Mouse (Mus musculus): ENCODE measurements around the gene Rpl13a. TPM values are rescaled to one million over a fixed set of nuclear protein-coding genes. Genes with fewer than 3 reads are reported as not detected.

Gene Rpl13a
- polyA plus RNA-seq, 1 experiment from 2014 or later, result 762 TPM

GRCm38 (mm10) chr7:45124224-45125143 lies 4.1 kb downstream of the Rpl13a start, which contains the start of gene Rps11:
Rps11 (minus strand) TSS chr7:45124439.
- Histone ChIP-seq H3K4me3 (peak within 1 kb of the TSS; percentile 85), H3K9me3 (replicated peaks) (no peaks in the 10 kb centered on the region), H3K9ac (peak within 1 kb of the TSS; percentile 94), H3K36me3 (peaks cover 68% of the 10 kb centered on the region), H3K4me1 (replicated peaks) (peaks cover 53% of the 10 kb centered on the region), H3K27ac (peak within 1 kb of the TSS; percentile 90), H3K4me2 (peak within 1 kb of the TSS; percentile 75), H3K27me3 (no peaks in the 10 kb centered on the region)
- peak; percentile 81 for ATAC-seq (replicated peaks; ENCODE audit: insufficient number of reproducible peaks, insufficient read depth, low FRiP score, low read depth)
- under 1% methylated on average over 59 of the region's 59 CpGs for WGBS

- H3K27me3 ChIP-seq, result no peaks in the 10 kb centered on the region
- H3K9ac ChIP-seq, result peak overlapping the region; percentile 94
- H3K36me3 ChIP-seq, result peaks cover 74% of the 10 kb centered on the region
- no peak for ATAC-seq (replicated peaks; ENCODE audit: insufficient number of reproducible peaks, insufficient read depth, low FRiP score, low read depth)
- whole genome bisulfite sequencing, result 16% methylated on average over 12 of the region's 12 CpGs
- peak overlapping the region; percentile 85 for H3K4me3 ChIP-seq
- H3K9me3 ChIP-seq (replicated peaks), result no peaks in the 10 kb centered on the region
- peaks cover 50% of the 10 kb centered on the region for H3K4me1 ChIP-seq (replicated peaks)
- H3K27ac ChIP-seq, result peak overlapping the region; percentile 82
- peak overlapping the region; percentile 75 for H3K4me2 ChIP-seq
These were observed 5.4 kb downstream of the Rpl13a start for GRCm38 (mm10) chr7:45123186-45123570.

- Histone ChIP-seq H3K36me3 (peaks cover 74% of the 10 kb centered on the region), H3K4me1 (replicated peaks) (peaks cover 50% of the 10 kb centered on the region), H3K27ac (peak overlapping the region; percentile 82; the same call in 1 of the 2 replicates), H3K9ac (peak overlapping the region; percentile 94), H3K9me3 (replicated peaks) (no peaks in the 10 kb centered on the region), H3K4me3 (peak overlapping the region; percentile 85), H3K27me3 (no peaks in the 10 kb centered on the region), H3K4me2 (peak overlapping the region; percentile 75)
- ATAC-seq (replicated peaks; ENCODE audit: insufficient number of reproducible peaks, insufficient read depth, low FRiP score, low read depth), result no peak
- 79% methylated on average over 15 of the region's 15 CpGs for WGBS
These were observed 5.9 kb downstream of the Rpl13a start for GRCm38 (mm10) chr7:45122561-45123185.

GRCm38 (mm10) chr7:45121966-45122365 lies 6.6 kb downstream of the Rpl13a start:
- H3K27me3 ChIP-seq, result no peaks in the 10 kb centered on the region
- peaks cover 68% of the 10 kb centered on the region for H3K36me3 ChIP-seq
- ATAC-seq (replicated peaks; ENCODE audit: insufficient number of reproducible peaks, insufficient read depth, low FRiP score, low read depth), result no peak
- peak overlapping the region; percentile 36; the same call in 1 of the 2 replicates for H3K9ac ChIP-seq
- H3K4me3 ChIP-seq, result peak overlapping the region; percentile 12; the same call in 1 of the 2 replicates
- H3K9me3 ChIP-seq (replicated peaks), result no peaks in the 10 kb centered on the region
- peak overlapping the region; percentile 40 for H3K27ac ChIP-seq
- peaks cover 44% of the 10 kb centered on the region for H3K4me1 ChIP-seq (replicated peaks)
- peak overlapping the region; percentile 37 for H3K4me2 ChIP-seq

GRCm38 (mm10) chr7:45121404-45121803 lies 7.2 kb downstream of the Rpl13a start:
- peaks cover 39% of the 10 kb centered on the region for H3K4me1 ChIP-seq (replicated peaks)
- H3K4me2 ChIP-seq, result peak overlapping the region; percentile 37
- H3K27ac ChIP-seq, result peak overlapping the region; percentile 40
- no peaks in the 10 kb centered on the region for H3K27me3 ChIP-seq
- 45% methylated on average over 8 of the region's 8 CpGs for WGBS
- no peaks in the 10 kb centered on the region for H3K9me3 ChIP-seq (replicated peaks)
- ATAC-seq (replicated peaks; ENCODE audit: insufficient number of reproducible peaks, insufficient read depth, low FRiP score, low read depth), result no peak
- H3K9ac ChIP-seq, result no peak overlapping the region; the same call in 1 of the 2 replicates
- H3K4me3 ChIP-seq, result peak overlapping the region; percentile 12; the same call in 1 of the 2 replicates
- H3K36me3 ChIP-seq, result peaks cover 62% of the 10 kb centered on the region

- H3K36me3 ChIP-seq, result peaks cover 48% of the 10 kb centered on the region
These were observed 8.5 kb downstream of the Rpl13a start for GRCm38 (mm10) chr7:45119780-45120709.

GRCm38 (mm10) chr7:45118336-45118735 lies 10.2 kb downstream of the Rpl13a start:
- Histone ChIP-seq H3K9ac (no peak overlapping the region), H3K4me2 (no peak overlapping the region), H3K4me1 (replicated peaks) (peaks cover 26% of the 10 kb centered on the region), H3K27me3 (no peaks in the 10 kb centered on the region), H3K9me3 (replicated peaks) (no peaks in the 10 kb centered on the region), H3K4me3 (no peak overlapping the region), H3K27ac (no peak overlapping the region), H3K36me3 (peaks cover 43% of the 10 kb centered on the region)
- WGBS, result 85% methylated on average over 6 of the region's 6 CpGs
- ATAC-seq (replicated peaks; ENCODE audit: insufficient number of reproducible peaks, insufficient read depth, low FRiP score, low read depth), result no peak

More at GRCm38 (mm10) chr7:45119780-45120709, 8.5 kb downstream of the Rpl13a start:
- ATAC-seq (replicated peaks; ENCODE audit: insufficient number of reproducible peaks, insufficient read depth, low FRiP score, low read depth), result no peak
- H3K9ac ChIP-seq, result no peak overlapping the region
- no peak overlapping the region for H3K4me3 ChIP-seq
- H3K4me1 ChIP-seq (replicated peaks), result peaks cover 28% of the 10 kb centered on the region
- H3K4me2 ChIP-seq, result no peak overlapping the region
- H3K27ac ChIP-seq, result no peak overlapping the region
- no peaks in the 10 kb centered on the region for H3K9me3 ChIP-seq (replicated peaks)
- no peaks in the 10 kb centered on the region for H3K27me3 ChIP-seq
- 75% methylated on average over 5 of the region's 5 CpGs for WGBS

- Histone ChIP-seq H3K4me2 (no peak overlapping the region), H3K9ac (no peak overlapping the region), H3K27ac (no peak overlapping the region), H3K4me3 (no peak overlapping the region), H3K9me3 (replicated peaks) (no peaks in the 10 kb centered on the region), H3K27me3 (no peaks in the 10 kb centered on the region), H3K4me1 (replicated peaks) (peaks cover 21% of the 10 kb centered on the region), H3K36me3 (peaks cover 37% of the 10 kb centered on the region)
- ATAC-seq (replicated peaks; ENCODE audit: insufficient number of reproducible peaks, insufficient read depth, low FRiP score, low read depth), result no peak
- 79% methylated on average over 8 of the region's 8 CpGs for WGBS
These were observed 11.0 kb downstream of the Rpl13a start for GRCm38 (mm10) chr7:45117566-45117965.

GRCm38 (mm10) chr7:45113476-45113875 lies 15.1 kb downstream of the Rpl13a start:
- H3K27ac ChIP-seq, result no peak overlapping the region
- WGBS, result 22% methylated on average over 2 of the region's 2 CpGs
- H3K4me2 ChIP-seq, result no peak overlapping the region
- H3K9ac ChIP-seq, result no peak overlapping the region
- no peaks in the 10 kb centered on the region for H3K36me3 ChIP-seq
- no peaks in the 10 kb centered on the region for H3K9me3 ChIP-seq (replicated peaks)
- peaks cover 8% of the 10 kb centered on the region for H3K4me1 ChIP-seq (replicated peaks)
- no peak overlapping the region for H3K4me3 ChIP-seq
- ATAC-seq (replicated peaks; ENCODE audit: insufficient number of reproducible peaks, insufficient read depth, low FRiP score, low read depth), result no peak
- H3K27me3 ChIP-seq, result no peaks in the 10 kb centered on the region

GRCm38 (mm10) chr7:45112529-45112928 lies 16.0 kb downstream of the Rpl13a start:
- Histone ChIP-seq H3K9ac (no peak overlapping the region), H3K4me1 (replicated peaks) (peaks cover 8% of the 10 kb centered on the region), H3K9me3 (replicated peaks) (no peaks in the 10 kb centered on the region), H3K4me2 (no peak overlapping the region), H3K4me3 (no peak overlapping the region), H3K27ac (no peak overlapping the region), H3K36me3 (no peaks in the 10 kb centered on the region), H3K27me3 (no peaks in the 10 kb centered on the region)
- ATAC-seq (replicated peaks; ENCODE audit: insufficient number of reproducible peaks, insufficient read depth, low FRiP score, low read depth), result no peak
- WGBS, result 46% methylated on average over 3 of the region's 3 CpGs
